Mouse (Mus musculus): ENCODE measurements around the gene Pradc1.
"Not testable (repeated sequence)": the region's sequence is repeated elsewhere in the genome, so short reads cannot be mapped to it uniquely, and the experiment has no call there.

Gene Pradc1

GRCm38 (mm10) chr6:85450697-85451663, 790 bp downstream of the Pradc1 start, which contains the start of gene Cct7:
TSS of gene Cct7 (plus strand) at chr6:85451514.
- DNase-seq (ENCODE audit: low read depth, low spot score): peak; percentile 100

DNA sequence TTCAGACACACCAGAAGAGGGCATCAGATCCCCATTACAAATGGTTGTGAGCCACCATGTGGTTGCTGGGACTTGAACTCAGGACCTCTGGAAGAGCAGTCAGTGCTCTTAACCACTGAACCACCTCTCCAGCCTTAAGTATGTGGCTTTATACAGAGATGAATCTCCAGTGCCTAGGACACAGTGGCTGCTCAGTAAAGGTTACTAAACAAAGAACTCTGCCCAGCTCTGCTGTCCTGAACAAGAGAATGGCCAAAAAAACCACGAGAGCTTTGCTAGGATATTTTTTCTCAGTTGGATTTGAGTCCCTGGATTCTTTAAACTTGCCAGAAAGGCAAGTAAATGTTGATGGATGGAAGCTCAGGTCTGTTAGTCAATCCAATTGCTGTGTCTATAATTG, 1.6 kb downstream of the Pradc1 start:
- DNase-seq (ENCODE audit: low read depth, low spot score): not testable (repeated sequence)

DNA sequence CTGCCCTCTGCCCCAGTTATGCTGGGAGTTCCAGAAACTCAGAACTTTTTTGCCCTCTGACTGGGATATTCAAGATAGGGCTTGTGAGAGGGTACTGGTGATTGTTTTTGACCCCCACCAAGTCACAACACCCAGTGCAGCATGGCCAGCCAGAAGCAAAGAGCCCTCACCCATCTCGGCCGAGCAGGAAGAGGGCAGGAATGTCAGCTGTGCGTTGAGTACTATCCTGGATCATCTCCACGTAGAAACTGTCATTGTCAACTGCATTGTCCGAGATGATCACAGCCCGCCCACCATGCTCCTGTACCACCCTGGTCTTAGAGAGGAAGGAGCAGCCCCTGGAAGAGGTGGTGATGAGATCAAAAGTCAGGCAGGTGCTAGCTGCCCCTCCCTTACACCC, 4.4 kb downstream of the Pradc1 start:
- DNase-seq (ENCODE audit: low read depth, low spot score): no peak

GRCm38 (mm10) chr6:85445286-85445685, 6.5 kb downstream of the Pradc1 start:
- DNase-seq (ENCODE audit: low read depth, low spot score): no peak

- DNase-seq (ENCODE audit: low read depth, low spot score): no peak
These were observed 7.4 kb downstream of the Pradc1 start for GRCm38 (mm10) chr6:85444266-85444965.

GRCm38 (mm10) chr6:85443488-85444233, 8.1 kb downstream of the Pradc1 start:
- DNase-seq (ENCODE audit: low read depth, low spot score): no peak

DNA sequence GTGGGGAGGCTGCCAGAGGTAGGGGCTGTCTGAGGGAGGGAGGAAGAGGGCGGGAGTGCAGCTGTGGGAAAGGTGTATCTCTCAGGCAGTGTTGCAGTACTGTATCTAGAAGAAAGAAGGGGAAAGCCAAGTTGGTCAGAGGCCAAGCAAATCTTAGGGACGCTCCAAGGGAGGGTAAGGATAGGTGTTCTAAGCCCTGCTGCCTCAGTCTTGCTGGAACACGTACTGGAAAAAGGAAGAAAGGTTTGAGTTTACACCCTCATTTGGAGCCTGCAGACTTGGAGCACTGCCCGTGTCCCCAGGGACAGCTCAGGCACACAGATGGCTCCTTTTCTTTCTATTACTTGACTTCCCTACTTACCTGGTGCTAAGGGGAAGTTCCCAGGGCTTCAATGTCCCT, 10.6 kb downstream of the Pradc1 start:
- DNase-seq (ENCODE audit: low read depth, low spot score): no peak

DNA sequence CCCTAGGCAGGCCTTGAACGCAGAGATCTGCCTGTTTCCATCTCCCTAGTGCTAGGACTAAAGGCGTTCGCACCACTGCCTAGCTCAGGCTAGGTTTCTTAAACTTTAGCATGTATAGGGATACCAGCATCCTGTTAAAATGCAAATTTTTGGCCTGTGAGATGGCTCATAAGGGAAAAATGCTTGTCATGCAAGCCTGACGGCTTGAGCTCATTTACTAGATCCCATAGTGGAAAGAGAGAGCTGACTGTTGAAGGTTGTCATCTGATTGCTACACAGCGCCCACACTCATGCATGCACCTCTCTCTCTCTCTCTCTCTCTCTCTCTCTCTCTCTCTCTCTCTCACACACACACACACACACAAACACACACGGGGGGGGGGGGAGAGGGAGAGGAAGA, 15.1 kb downstream of the Pradc1 start:
- DNase-seq (ENCODE audit: low read depth, low spot score): no peak

DNA sequence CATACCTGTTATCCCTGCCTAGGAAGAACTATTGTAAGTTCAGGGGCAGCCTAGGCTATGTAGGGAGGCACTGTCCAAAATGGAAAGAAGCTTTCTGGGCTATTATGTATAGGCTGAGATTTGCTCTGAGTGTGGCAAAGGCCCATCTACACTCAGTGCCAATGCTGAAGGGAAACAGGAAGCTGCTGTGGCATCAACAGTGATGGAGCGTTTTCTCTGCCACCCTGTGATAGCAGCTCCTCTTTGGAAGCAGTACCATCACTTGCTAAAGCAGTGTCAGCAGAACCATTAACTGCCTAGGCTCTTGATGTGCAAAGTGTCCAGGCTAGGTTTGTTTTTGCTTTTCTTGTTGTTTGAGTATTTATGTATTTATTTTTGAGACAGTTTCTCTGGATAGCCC, 15.6 kb downstream of the Pradc1 start:
- DNase-seq (ENCODE audit: low read depth, low spot score): no peak

GRCm38 (mm10) chr6:85433865-85434264, 17.9 kb downstream of the Pradc1 start:
- no peak for DNase-seq (ENCODE audit: low read depth, low spot score)

DNA sequence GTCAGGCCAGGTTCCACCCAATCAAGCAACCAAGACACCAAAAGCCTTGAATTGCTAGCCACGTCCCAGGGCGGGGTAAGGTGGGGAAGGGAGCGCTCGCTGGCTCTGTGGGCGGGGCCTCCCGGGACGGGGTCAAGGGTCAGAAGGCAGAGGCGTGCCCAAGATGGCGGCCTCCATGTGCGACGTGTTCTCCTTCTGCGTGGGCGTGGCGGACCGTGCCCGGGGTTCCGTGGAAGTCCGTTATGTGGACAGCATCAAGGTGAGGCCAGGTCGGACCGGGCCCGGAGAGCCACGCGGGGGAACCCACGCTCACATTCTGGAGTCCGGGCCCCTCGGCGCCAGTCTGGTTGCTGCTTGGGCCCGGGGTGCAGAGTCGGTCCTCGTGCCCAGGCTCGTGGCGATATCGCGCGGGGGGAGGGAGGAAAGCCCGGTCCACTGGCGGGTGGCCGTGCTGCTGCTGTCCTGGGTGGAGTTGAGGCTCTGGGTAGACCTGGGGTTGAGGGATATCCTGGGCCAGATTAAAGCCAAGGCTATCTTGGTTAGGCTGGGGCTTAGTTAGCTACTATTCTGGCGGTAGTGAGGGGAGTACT, 19.8 kb downstream of the Pradc1 start, which contains the start of gene Smyd5:
Gene Smyd5, plus strand, starts transcription at position 148 of the 590 bp plus-strand sequence.
- DNase-seq (ENCODE audit: low read depth, low spot score): peak; percentile 95

DNA sequence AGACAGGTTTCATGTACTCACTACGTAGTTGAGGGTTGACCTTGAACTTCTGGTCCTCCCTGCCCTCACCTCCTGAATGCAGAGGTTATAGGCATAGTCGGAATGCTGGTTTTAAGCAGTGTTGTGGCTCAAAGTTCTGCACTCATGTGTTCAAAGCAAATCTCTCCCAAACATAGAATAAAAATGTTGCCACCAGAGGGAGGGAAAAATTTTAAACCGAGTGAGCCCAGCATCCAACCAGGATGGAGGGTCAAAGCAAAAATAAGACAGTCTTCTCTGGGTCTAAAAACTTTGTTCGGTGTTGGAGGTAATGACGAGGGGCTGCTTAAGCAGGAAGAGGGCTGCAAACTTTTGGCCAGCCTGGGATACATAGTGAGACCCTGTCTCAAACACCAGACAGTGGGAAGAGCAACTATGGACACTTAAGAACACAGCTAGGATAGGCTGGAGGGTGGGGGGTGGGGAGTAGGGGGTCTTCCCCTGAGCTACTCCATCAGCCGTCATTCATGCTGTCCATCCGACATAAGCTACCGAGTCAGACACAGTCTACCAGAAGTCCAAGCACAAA, 20.4 kb downstream of the Pradc1 start:
- DNase-seq (ENCODE audit: low read depth, low spot score): no peak

DNA sequence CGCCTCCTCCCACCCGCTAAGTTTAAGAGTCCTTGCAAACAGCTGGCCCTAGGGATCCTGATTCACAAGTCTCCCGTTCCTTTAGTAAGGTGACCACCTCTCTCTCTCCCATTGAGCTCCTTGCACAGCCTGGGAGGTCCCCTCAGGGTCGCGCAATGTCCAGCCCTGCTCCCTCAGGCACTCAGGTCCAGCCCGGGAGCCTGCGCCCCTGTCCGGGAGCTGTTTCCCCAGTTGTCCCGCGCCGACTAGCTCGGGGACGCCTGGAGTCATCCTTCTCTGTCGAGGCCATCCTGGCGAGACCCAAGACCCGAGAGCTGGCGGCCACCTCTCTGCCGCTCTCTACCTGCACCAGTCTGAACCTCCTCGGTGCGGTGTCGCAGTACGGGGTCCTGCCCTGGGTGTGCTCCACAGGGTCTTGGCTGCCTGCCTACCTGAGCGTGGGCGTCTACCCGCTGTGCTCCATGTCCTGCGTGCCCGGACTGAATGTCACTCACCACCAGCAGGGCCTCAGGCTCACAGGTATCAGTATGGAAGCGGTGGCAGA, 27.9 kb downstream of the Pradc1 start, which contains the start of gene Noto:
Gene Noto, plus strand, starts transcription at position 51 of the 544 bp plus-strand sequence.
- DNase-seq (ENCODE audit: low read depth, low spot score): no peak

- DNase-seq (ENCODE audit: low read depth, low spot score): no peak
These were observed 32.6 kb downstream of the Pradc1 start for GRCm38 (mm10) chr6:85419150-85419549.

DNA sequence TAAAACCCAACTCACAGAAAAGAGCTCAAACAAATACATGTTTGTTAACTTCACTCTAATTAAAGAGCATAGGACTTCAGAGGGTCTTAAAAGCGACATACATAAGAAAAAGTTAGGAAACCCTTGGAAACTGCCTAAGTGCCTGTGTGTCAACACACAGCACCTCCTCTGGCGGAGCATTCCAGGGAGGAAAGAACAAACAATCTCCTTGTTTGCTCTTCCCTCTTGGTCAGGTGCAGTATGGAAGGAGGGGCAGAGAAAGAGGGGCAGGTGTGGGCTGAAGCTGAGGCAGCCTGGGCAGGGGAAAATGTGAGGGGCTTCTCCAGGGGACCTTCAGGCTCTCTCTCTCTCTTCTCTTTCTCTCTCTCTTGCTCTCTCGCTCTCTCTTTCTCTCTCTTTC, 35.9 kb downstream of the Pradc1 start:
- no peak for DNase-seq (ENCODE audit: low read depth, low spot score)

DNA sequence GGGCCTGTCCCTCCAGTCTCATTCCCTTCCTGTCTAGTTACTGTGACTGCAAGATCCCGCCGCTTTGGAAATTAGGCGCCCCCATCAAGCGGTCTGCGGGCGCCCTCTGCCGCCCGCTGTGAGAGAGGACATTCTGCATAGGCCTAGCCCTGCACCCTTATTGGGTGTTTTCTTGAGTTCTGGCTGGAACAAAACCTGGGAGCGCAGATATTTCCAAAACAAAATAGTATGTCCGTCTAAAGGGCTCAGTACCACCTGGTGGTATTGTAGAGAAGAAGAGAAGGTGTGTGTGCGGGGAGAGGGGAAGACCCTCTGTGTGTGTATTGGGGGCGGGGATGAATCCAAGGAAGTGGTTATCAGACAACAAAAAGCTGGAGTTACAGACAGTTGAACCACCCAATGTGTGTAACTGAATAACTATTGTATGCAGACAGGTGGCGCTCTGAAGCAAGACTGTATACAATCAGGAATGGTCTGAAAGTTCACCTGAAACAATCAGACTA, 40.9 kb downstream of the Pradc1 start:
- peak; percentile 94 for DNase-seq (ENCODE audit: low read depth, low spot score)

- peak; percentile 41 for DNase-seq (ENCODE audit: low read depth, low spot score)
These were observed 42.8 kb downstream of the Pradc1 start for GRCm38 (mm10) chr6:85409003-85409402.

GRCm38 (mm10) chr6:85403039-85403438, 48.7 kb downstream of the Pradc1 start:
- no peak for DNase-seq (ENCODE audit: low read depth, low spot score)

DNA sequence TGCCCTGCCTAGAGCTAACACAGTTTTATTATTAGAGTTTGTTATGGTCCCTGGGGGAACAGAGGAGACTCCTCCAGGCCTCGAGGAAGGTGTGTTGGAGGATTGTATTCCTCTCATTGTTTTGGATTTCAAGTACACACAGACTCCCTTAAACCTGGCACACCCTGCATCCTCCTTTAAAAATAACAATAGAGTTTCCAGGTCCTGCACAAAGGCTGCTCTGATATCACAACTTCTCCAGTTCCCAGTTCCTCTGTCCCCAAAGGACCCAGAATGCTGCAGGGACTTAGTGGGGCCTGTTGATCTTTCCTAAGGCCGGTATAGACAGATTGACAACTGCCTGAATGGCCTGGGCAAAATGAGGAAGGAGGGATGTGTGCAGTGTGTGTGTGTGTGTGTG, 49.2 kb downstream of the Pradc1 start:
- peak; percentile 54 for DNase-seq (ENCODE audit: low read depth, low spot score)

DNA sequence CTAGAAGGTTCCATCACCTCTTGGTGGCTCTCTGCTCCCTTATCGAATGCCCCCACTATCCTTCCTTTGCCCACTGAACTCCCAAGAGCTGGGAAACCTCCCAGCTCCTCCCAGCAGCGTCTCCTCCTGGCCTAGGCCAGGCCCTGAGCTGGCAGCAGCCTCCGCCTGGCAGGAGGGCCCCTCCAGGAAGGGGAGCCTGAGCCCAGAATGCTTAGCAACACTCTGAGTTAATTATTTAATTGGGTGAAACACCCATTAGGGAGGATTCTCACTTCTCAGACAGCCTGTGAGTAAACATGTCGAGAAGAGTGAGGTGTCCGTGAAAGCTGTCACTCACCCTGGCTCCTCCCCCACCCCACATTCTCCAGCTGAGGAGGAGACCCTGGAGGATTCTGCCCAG, 52.1 kb downstream of the Pradc1 start:
- no peak for DNase-seq (ENCODE audit: low read depth, low spot score)

GRCm38 (mm10) chr6:85397165-85397564, 54.6 kb downstream of the Pradc1 start:
- DNase-seq (ENCODE audit: low read depth, low spot score): peak; percentile 77

Measured in ZHBTc4 (cell line).